Mouse (Mus musculus) lung, adult 2 months (tissue): ENCODE measurements at regions not wholly inside any gene's neighbourhood (a gene's known extent, or its start where the extent isn't known, plus 50 kb on each side); places are given as distances from the start of the nearest gene placed in this dataset.

Experiments used
- CTCF ChIP-seq: fragments of 200-500 bp; IDR thresholded peaks from 2 replicates; pipeline ENCODE4 v1.5.1; 2011; ENCODE audit warnings: mild to moderate bottlenecking, low read length, control low read depth; ENCODE audit not compliant: insufficient read depth
- POLR2A ChIP-seq: fragments of 200-500 bp; IDR thresholded peaks from 2 replicates; pipeline ENCODE4 v1.6.1; 2011; ENCODE audit warnings: low read depth, mild to moderate bottlenecking, control low read depth, low read length, borderline replicate concordance; ENCODE audit errors: extremely low read depth

GRCm38 (mm10) chr2:56909096-56909865, 214.5 kb downstream of the Nr4a2 start:
- no peak for TF ChIP-seq POLR2A
- TF ChIP-seq CTCF = no peak
